Mouse (Mus musculus) adrenal gland, adult (tissue): Measurements from ENCODE around the gene Epb41l4b.

Experiments used
- DNase-seq, 2 experiments: peaks; one replicate each; pipeline ENCODE4 v3.0.0; 2022 to 2023; ENCODE audit warnings: low spot score in 1 of 2; ENCODE audit not compliant: inconsistent age in 2 of 2

Gene Epb41l4b

GRCm38 (mm10) chr4:57016366-57017171 is 126.7 kb downstream of the Epb41l4b start:
- DNase-seq: no peak

- DNase-seq: no peak
Observed at GRCm38 (mm10) chr4:57015032-57015431, 128.2 kb downstream of the Epb41l4b start.

GRCm38 (mm10) chr4:57011454-57012046 is 131.7 kb downstream of the Epb41l4b start:
- DNase-seq: no peak

GRCm38 (mm10) chr4:57010919-57011318 is 132.3 kb downstream of the Epb41l4b start:
- no peak for DNase-seq

GRCm38 (mm10) chr4:57010425-57010824 is 132.8 kb downstream of the Epb41l4b start:
- no peak for DNase-seq

- DNase-seq: no peak
Observed at GRCm38 (mm10) chr4:57007717-57008116, 135.5 kb downstream of the Epb41l4b start.

- no peak for DNase-seq
Observed at GRCm38 (mm10) chr4:57005011-57005410, 138.2 kb downstream of the Epb41l4b start.

- no peak for DNase-seq
Observed at GRCm38 (mm10) chr4:57003886-57004285, 139.4 kb downstream of the Epb41l4b start.

- no peak for DNase-seq
Observed at GRCm38 (mm10) chr4:57002751-57003150, 140.5 kb downstream of the Epb41l4b start.

GRCm38 (mm10) chr4:57001437-57001836 is 141.8 kb downstream of the Epb41l4b start:
- DNase-seq: no peak

GRCm38 (mm10) chr4:56993331-56993730 is 149.9 kb downstream of the Epb41l4b start:
- no peak for DNase-seq

GRCm38 (mm10) chr4:56991951-56992350 is 151.3 kb downstream of the Epb41l4b start:
- DNase-seq: no peak

- DNase-seq: peak in 1 of 2 experiments; percentile 26
Observed at GRCm38 (mm10) chr4:56990215-56990584, 153.0 kb downstream of the Epb41l4b start, which contains the start of gene Frrs1l. Gene Frrs1l, minus strand, starts transcription at chr4:56990391.

- no peak for DNase-seq
Observed at GRCm38 (mm10) chr4:56989431-56990214, 153.6 kb downstream of the Epb41l4b start.

- DNase-seq: no peak
Observed at GRCm38 (mm10) chr4:56965586-56966179, 177.6 kb downstream of the Epb41l4b start.

- no peak for DNase-seq
Observed at GRCm38 (mm10) chr4:56963687-56964086, 179.6 kb downstream of the Epb41l4b start.

GRCm38 (mm10) chr4:56961320-56961925 is 181.8 kb downstream of the Epb41l4b start:
- DNase-seq: no peak

- no peak for DNase-seq
Observed at GRCm38 (mm10) chr4:56957518-56957917, 185.7 kb downstream of the Epb41l4b start.

- no peak for DNase-seq
Observed at GRCm38 (mm10) chr4:56953235-56953634, 190.0 kb downstream of the Epb41l4b start.

- no peak for DNase-seq
Observed at GRCm38 (mm10) chr4:56951701-56952100, 191.5 kb downstream of the Epb41l4b start.

GRCm38 (mm10) chr4:56949494-56949893 is 193.7 kb downstream of the Epb41l4b start:
- DNase-seq: no peak
